Mouse (Mus musculus) CH12.LX (cell line): ENCODE results near the gene Srarp. TPM values are rescaled to one million over a fixed set of nuclear protein-coding genes. Genes with fewer than 3 reads are reported as not detected.

Experiments
- DNase-seq: peaks from one replicate; pipeline ENCODE4 v3.0.0-alpha.2; 2013; ENCODE audit errors: extremely low read depth
- H3K27ac ChIP-seq: 2 replicates; pipeline ENCODE4 v1.5.1; 2012; ENCODE audit warnings: low read depth, mild to moderate bottlenecking, control low read depth, moderate library complexity; ENCODE audit not compliant: insufficient read depth
- H3K27me3 ChIP-seq: replicated peaks from 2 replicates; pipeline ENCODE3; 2012; ENCODE audit warnings: inconsistent platforms
- H3K36me3 ChIP-seq, 2 experiments: replicated peaks in 1 of 2; 2 replicates each; pipeline versions ENCODE3 to v1.6.1; 2012; ENCODE audit warnings: inconsistent platforms in 1 of 2, low read length in 1 of 2, mild to moderate bottlenecking in 1 of 2, mixed read lengths in 1 of 2, moderate library complexity in 1 of 2; ENCODE audit not compliant: control insufficient read depth in 1 of 2, insufficient read depth in 1 of 2
- H3K4me1 ChIP-seq, 2 experiments: 2 replicates each; pipeline ENCODE4 v1.6.1; 2012; ENCODE audit warnings: inconsistent platforms in 1 of 2, moderate library complexity in 1 of 2; ENCODE audit not compliant: insufficient read depth in 2 of 2, control insufficient read depth in 1 of 2
- H3K4me2 ChIP-seq: 2 replicates; pipeline ENCODE4 v1.6.1; 2012; ENCODE audit warnings: low read depth, mild to moderate bottlenecking, control low read depth; ENCODE audit not compliant: poor library complexity, insufficient read depth, severe bottlenecking
- H3K4me3 ChIP-seq, 3 experiments: fragments of 150-350 bp in 1 of 3; sonication (generic) in 1 of 3; replicated peaks in 1 of 3; 2 replicates each; pipeline versions ENCODE3 to v1.5.1; 2011 to 2012; ENCODE audit warnings: low read depth in 2 of 3, low read length in 2 of 3, mild to moderate bottlenecking in 2 of 3, moderate library complexity in 2 of 3, control low read depth in 1 of 3, improper control_type of control experiment in 1 of 3, inconsistent platforms in 1 of 3, mixed read lengths in 1 of 3; ENCODE audit not compliant: poor library complexity in 1 of 3
- H3K79me2 ChIP-seq: replicated peaks from 2 replicates; pipeline ENCODE4 v1.6.1; 2012; ENCODE audit warnings: mild to moderate bottlenecking, moderate library complexity; ENCODE audit not compliant: control insufficient read depth, poor library complexity, insufficient read depth, severe bottlenecking; ENCODE audit errors: extremely low read depth
- H3K9ac ChIP-seq: 2 replicates; pipeline ENCODE4 v1.6.1; 2012; ENCODE audit warnings: low read depth, mild to moderate bottlenecking, control low read depth, moderate library complexity; ENCODE audit not compliant: insufficient read depth
- H3K9me3 ChIP-seq: replicated peaks from 2 replicates; pipeline ENCODE3; 2012; ENCODE audit warnings: low read length, inconsistent platforms, mixed read lengths
- BHLHE40 ChIP-seq: IDR thresholded peaks from 2 replicates; pipeline ENCODE4 v1.6.1; 2011; ENCODE audit warnings: mild to moderate bottlenecking, low read depth, low read length, improper control_type of control experiment
- CHD1 ChIP-seq: IDR thresholded peaks from 2 replicates; pipeline ENCODE4 v1.6.1; 2012; ENCODE audit warnings: low read depth, low read length, improper control_type of control experiment, inconsistent platforms
- CHD2 ChIP-seq: IDR thresholded peaks from 2 replicates; pipeline ENCODE4 v1.6.1; 2011; ENCODE audit warnings: low read length, improper control_type of control experiment
- CTCF ChIP-seq, 2 experiments: IDR thresholded peaks in 1 of 2; conservative IDR thresholded peaks in 1 of 2; 2 replicates each; pipeline ENCODE4 v1.5.1; 2011 to 2012; ENCODE audit warnings: low read depth in 2 of 2, low read length in 2 of 2, improper control_type of control experiment in 1 of 2, inconsistent platforms in 1 of 2, mild to moderate bottlenecking in 1 of 2, moderate library complexity in 1 of 2
- ELF1 ChIP-seq: IDR thresholded peaks from 2 replicates; pipeline ENCODE4 v1.6.1; 2014; ENCODE audit warnings: low read depth, mild to moderate bottlenecking, inconsistent platforms, low read length, improper control_type of control experiment
- ETS1 ChIP-seq: conservative IDR thresholded peaks from 2 replicates; pipeline ENCODE4 v1.6.1; 2012; ENCODE audit warnings: low read depth, mild to moderate bottlenecking, inconsistent platforms, low read length, improper control_type of control experiment, moderate library complexity
- IRF4 ChIP-seq: IDR thresholded peaks from 2 replicates; pipeline ENCODE4 v1.6.1; 2014; ENCODE audit warnings: low read depth, mild to moderate bottlenecking, inconsistent platforms, low read length, improper control_type of control experiment
- JUN ChIP-seq: IDR thresholded peaks from 2 replicates; pipeline ENCODE4 v1.6.1; 2011; ENCODE audit warnings: low read depth, mild to moderate bottlenecking, low read length, improper control_type of control experiment, moderate library complexity; ENCODE audit not compliant: insufficient read depth
- JUND ChIP-seq: conservative IDR thresholded peaks from 2 replicates; pipeline ENCODE4 v1.6.1; 2011; ENCODE audit warnings: low read depth, low read length, improper control_type of control experiment
- MAX ChIP-seq: IDR thresholded peaks from 2 replicates; pipeline ENCODE4 v1.6.1; 2011; ENCODE audit warnings: low read length, improper control_type of control experiment
- MAZ ChIP-seq: IDR thresholded peaks from 2 replicates; pipeline ENCODE4 v1.6.1; 2012; ENCODE audit warnings: low read depth, mild to moderate bottlenecking, inconsistent platforms, low read length, improper control_type of control experiment, moderate library complexity
- MEF2A ChIP-seq: IDR thresholded peaks from 2 replicates; pipeline ENCODE4 v1.6.1; 2014; ENCODE audit warnings: low read depth, mild to moderate bottlenecking, inconsistent platforms, low read length, improper control_type of control experiment, borderline replicate concordance
- MXI1 ChIP-seq: IDR thresholded peaks from 2 replicates; pipeline ENCODE4 v1.6.1; 2011; ENCODE audit warnings: mild to moderate bottlenecking, low read depth, low read length, improper control_type of control experiment
- MYC ChIP-seq: IDR thresholded peaks from 2 replicates; pipeline ENCODE4 v1.6.1; 2011; ENCODE audit warnings: low read depth, mild to moderate bottlenecking, improper control_type of control experiment, low read length
- NELFE ChIP-seq: IDR thresholded peaks from 2 replicates; pipeline ENCODE4 v1.6.1; 2011; ENCODE audit warnings: low read depth, low read length, improper control_type of control experiment
- NRF1 ChIP-seq: IDR thresholded peaks from 2 replicates; pipeline ENCODE4 v1.6.1; 2014; ENCODE audit warnings: low read depth, mild to moderate bottlenecking, inconsistent platforms, low read length, improper control_type of control experiment, moderate library complexity
- RAD21 ChIP-seq: IDR thresholded peaks from 2 replicates; pipeline ENCODE4 v1.6.1; 2011; ENCODE audit warnings: low read depth, mild to moderate bottlenecking, low read length, improper control_type of control experiment, moderate library complexity
- SIN3A ChIP-seq: IDR thresholded peaks from 2 replicates; pipeline ENCODE4 v1.6.1; 2012; ENCODE audit warnings: low read length, improper control_type of control experiment, inconsistent platforms
- SMC3 ChIP-seq: IDR thresholded peaks from 2 replicates; pipeline ENCODE4 v1.6.1; 2011; ENCODE audit warnings: low read depth, low read length, improper control_type of control experiment
- TCF12 ChIP-seq: IDR thresholded peaks from 2 replicates; pipeline ENCODE4 v1.6.1; 2014; ENCODE audit warnings: low read depth, mild to moderate bottlenecking, inconsistent platforms, low read length, improper control_type of control experiment
- USF1 ChIP-seq: IDR thresholded peaks from 2 replicates; pipeline ENCODE4 v1.6.1; 2014; ENCODE audit warnings: low read depth, mild to moderate bottlenecking, inconsistent platforms, low read length, improper control_type of control experiment
- ZC3H11A ChIP-seq: IDR thresholded peaks from 2 replicates; pipeline ENCODE4 v1.6.1; 2012; ENCODE audit warnings: low read depth, mild to moderate bottlenecking, inconsistent platforms, low read length, improper control_type of control experiment
- ZKSCAN1 ChIP-seq: IDR thresholded peaks from 2 replicates; pipeline ENCODE4 v1.6.1; 2012; ENCODE audit warnings: low read depth, inconsistent platforms, low read length, improper control_type of control experiment, borderline replicate concordance
- dilution Hi-C: fragments of 300-500 bp; cut with MboI; formaldehyde crosslinking; loops from 2 replicates; pipeline ENCODE4 v1.14.3; 2020; ENCODE audit warnings: low sequenced_read_pairs; ENCODE audit not compliant: extremely low pct_unique_long_range_greater_than_20kb, extremely low pct_ligation_motif_present
- in situ Hi-C: fragments of 300-500 bp; cut with MboI; formaldehyde crosslinking; loops from 3 replicates; pipeline ENCODE4 v1.14.3; 2019; ENCODE audit warnings: low sequenced_read_pairs, low pct_ligation_motif_present, low pct_unique_long_range_greater_than_20kb, mixed read lengths
- polyA plus RNA-seq: library from polyadenylated mRNA; unstranded; fragments of >175 nt; gene quantifications from 2 replicates; pipeline ENCODE4 v1.2.1, GENCODE M21; 2012; ENCODE audit warnings: low read depth; ENCODE audit not compliant: insufficient read length
- total RNA-seq, 2 experiments: library from RNA; depleted of rRNA; stranded (reverse); fragments of 300-350 nt in 1 of 2; fragments of >200 nt in 1 of 2; gene quantifications; 2 replicates each; pipeline ENCODE4 v1.2.3; 2012 to 2014

The Srarp gene
- total and polyA plus RNA-seq, 3 experiments = not detected

- dilution Hi-C loops = no loop called here
- Histone ChIP-seq H3K27ac (no peak overlapping the region), H3K27me3 (peaks cover 11% of the 10 kb centered on the region), H3K36me3 (no peaks in the 10 kb centered on the region), H3K9ac (no peak overlapping the region), H3K9me3 (no peaks in the 10 kb centered on the region), H3K4me3 (no peak overlapping the region), H3K4me1 (peaks cover 14 to 29% of the 10 kb centered on the region in 2 experiments), H3K4me2 (no peak overlapping the region), H3K79me2 (no peaks in the 10 kb centered on the region)
- in situ Hi-C loops = loop anchor here (5.0 to 25.0 kb wide), 3 partner anchors 177 to 682 kb away; partner anchors contain the start of gene Tmem51
- no peak for DNase-seq
- TF ChIP-seq ETS1 (no peak), ZKSCAN1 (peak; percentile 88)
Observed at GRCm38 (mm10) chr4:141405314-141405622, 30.6 kb downstream of the Srarp start.

GRCm38 (mm10) chr4:141404518-141405313 lies 31.2 kb downstream of the Srarp start:
- in situ Hi-C loops = loop anchor here (5.0 to 25.0 kb wide), 3 partner anchors 178 to 683 kb away; partner anchors contain the start of gene Tmem51
- peak; percentile 92 for DNase-seq
- Histone ChIP-seq H3K79me2 (no peaks in the 10 kb centered on the region), H3K4me2 (0 out of 2 replicates have a peak overlapping the region, but pooled peaks have one; percentile 23), H3K27me3 (peaks cover 11% of the 10 kb centered on the region), H3K9ac (no peak overlapping the region), H3K27ac (no peak overlapping the region), H3K36me3 (no peaks in the 10 kb centered on the region), H3K4me3 (no peak overlapping the region), H3K4me1 (peaks cover 14 to 29% of the 10 kb centered on the region in 2 experiments), H3K9me3 (no peaks in the 10 kb centered on the region)
- dilution Hi-C loops = no loop called here
- TF ChIP-seq MXI1 (no peak), NRF1 (peak; percentile 33; the same call in 1 of the 2 replicates), MEF2A (peak; percentile 59), CHD1 (no peak), IRF4 (0 out of 2 replicates have a peak, but pooled peaks have one; percentile 17), MYC (peak; percentile 80), ELF1 (0 out of 2 replicates have a peak, but pooled peaks have one; percentile 31), CHD2 (0 out of 2 replicates have a peak, but pooled peaks have one; percentile 44), USF1 (no peak), MAX (peak; percentile 88), CTCF (conservative IDR thresholded peaks at IDR 0.05 in 1 of 2, IDR thresholded peaks at IDR 0.05 in 1 of 2; ENCODE audit: low read depth in 2 of 2, low read length in 2 of 2) (peak; percentile 97 to 98), MAZ (peak; percentile 61; the same call in 1 of the 2 replicates), ZC3H11A (peak; percentile 86), JUND (no peak; the same call in 1 of the 2 replicates), BHLHE40 (peak; percentile 31; the same call in 1 of the 2 replicates), ETS1 (no peak), SMC3 (peak; percentile 96), TCF12 (0 out of 2 replicates have a peak, but pooled peaks have one; percentile 36), JUN (peak; percentile 17; the same call in 1 of the 2 replicates), NELFE (peak; percentile 32; the same call in 1 of the 2 replicates), SIN3A (peak; percentile 43; the same call in 1 of the 2 replicates), RAD21 (peak; percentile 99)
